Mouse (Mus musculus): ENCODE measurements around the gene Glg1. TPM values are rescaled to one million over a fixed set of nuclear protein-coding genes. Genes with fewer than 3 reads are reported as not detected.

The Glg1 gene
- total and polyA plus RNA-seq, 2 experiments = 12.0 to 13.5 TPM

GRCm38 (mm10) chr8:111299821-111300568, 41.0 kb upstream of the Glg1 start, which contains the start of gene Rfwd3:
Gene Rfwd3, minus strand, starts transcription at chr8:111300222.
- peak; percentile 91 for DNase-seq (ENCODE audit: extremely low read depth, low read depth, low spot score)
- H3K9ac ChIP-seq (ENCODE audit: low read depth, low read length) = peak within 1 kb of the TSS; percentile 93
- H3K4me1 ChIP-seq (ENCODE audit: control insufficient read depth, insufficient read depth, low read length) = no peaks in the 10 kb centered on the region
- H3K27me3 ChIP-seq (ENCODE audit: control insufficient read depth, insufficient read depth, low read length) = no peaks in the 10 kb centered on the region
- H3K36me3 ChIP-seq (ENCODE audit: control insufficient read depth, insufficient read depth, low read length) = peaks cover 12% of the 10 kb centered on the region; the same call in 1 of the 2 replicates
- H3K27ac ChIP-seq (replicated peaks; ENCODE audit: insufficient read depth, low read depth, low read length) = peak within 1 kb of the TSS; percentile 67
- TF ChIP-seq POLR2A (IDR thresholded peaks at IDR 0.05; ENCODE audit: extremely low read depth, insufficient read depth, low read length) = peak; percentile 62; the same call in 1 of the 2 replicates
- TF ChIP-seq CTCF (IDR thresholded peaks at IDR 0.05; ENCODE audit: low read depth, low read length) = no peak
- under 1% methylated on average over 67 of the region's 67 CpGs for WGBS
- H3K4me3 ChIP-seq (ENCODE audit: insufficient read depth, low read depth, low read length) = peak within 1 kb of the TSS; percentile 93
- peaks cover 3% of the 10 kb centered on the region; the same call in 1 of the 2 replicates for H3K79me2 ChIP-seq (ENCODE audit: control insufficient read depth, insufficient read depth, low read length)

GRCm38 (mm10) chr8:111299363-111299820, 40.4 kb upstream of the Glg1 start:
- H3K27me3 ChIP-seq (ENCODE audit: control insufficient read depth, insufficient read depth, low read length) = no peaks in the 10 kb centered on the region
- TF ChIP-seq POLR2A (IDR thresholded peaks at IDR 0.05; ENCODE audit: extremely low read depth, insufficient read depth, low read length) = no peak
- no peak for TF ChIP-seq CTCF (IDR thresholded peaks at IDR 0.05; ENCODE audit: low read depth, low read length)
- WGBS = under 1% methylated on average over 28 of the region's 28 CpGs
- no peaks in the 10 kb centered on the region for H3K4me1 ChIP-seq (ENCODE audit: control insufficient read depth, insufficient read depth, low read length)
- H3K27ac ChIP-seq (replicated peaks; ENCODE audit: insufficient read depth, low read depth, low read length) = peak overlapping the region; percentile 67
- peaks cover 12% of the 10 kb centered on the region; the same call in 1 of the 2 replicates for H3K36me3 ChIP-seq (ENCODE audit: control insufficient read depth, insufficient read depth, low read length)
- H3K4me3 ChIP-seq (ENCODE audit: insufficient read depth, low read depth, low read length) = peak overlapping the region; percentile 93
- H3K9ac ChIP-seq (ENCODE audit: low read depth, low read length) = peak overlapping the region; percentile 93
- DNase-seq (ENCODE audit: extremely low read depth, low read depth, low spot score) = peak; percentile 33
- peaks cover 3% of the 10 kb centered on the region; the same call in 1 of the 2 replicates for H3K79me2 ChIP-seq (ENCODE audit: control insufficient read depth, insufficient read depth, low read length)

GRCm38 (mm10) chr8:111298011-111298410, 39.0 kb upstream of the Glg1 start:
- Histone ChIP-seq H3K27me3 (ENCODE audit: control insufficient read depth, insufficient read depth, low read length) (no peaks in the 10 kb centered on the region), H3K9ac (ENCODE audit: low read depth, low read length) (no peak overlapping the region), H3K4me3 (ENCODE audit: insufficient read depth, low read depth, low read length) (no peak overlapping the region), H3K79me2 (ENCODE audit: control insufficient read depth, insufficient read depth, low read length) (peaks cover 3% of the 10 kb centered on the region; the same call in 1 of the 2 replicates), H3K27ac (replicated peaks; ENCODE audit: insufficient read depth, low read depth, low read length) (no peak overlapping the region), H3K4me1 (ENCODE audit: control insufficient read depth, insufficient read depth, low read length) (no peaks in the 10 kb centered on the region), H3K36me3 (ENCODE audit: control insufficient read depth, insufficient read depth, low read length) (peaks cover 25% of the 10 kb centered on the region)
- 93% methylated on average over 1 of the region's 1 CpGs for WGBS
- TF ChIP-seq CTCF (IDR thresholded peaks at IDR 0.05; ENCODE audit: low read depth, low read length) = no peak
- no peak for TF ChIP-seq POLR2A (IDR thresholded peaks at IDR 0.05; ENCODE audit: extremely low read depth, insufficient read depth, low read length)
- DNase-seq (ENCODE audit: extremely low read depth, low read depth, low spot score) = no peak

GRCm38 (mm10) chr8:111291733-111292132, 32.7 kb upstream of the Glg1 start:
- H3K4me3 ChIP-seq (ENCODE audit: insufficient read depth, low read depth, low read length) = no peak overlapping the region
- TF ChIP-seq CTCF (IDR thresholded peaks at IDR 0.05; ENCODE audit: low read depth, low read length) (no peak), POLR2A (IDR thresholded peaks at IDR 0.05; ENCODE audit: extremely low read depth, insufficient read depth, low read length) (no peak)
- no peaks in the 10 kb centered on the region for H3K27me3 ChIP-seq (ENCODE audit: control insufficient read depth, insufficient read depth, low read length)
- peaks cover 55% of the 10 kb centered on the region for H3K36me3 ChIP-seq (ENCODE audit: control insufficient read depth, insufficient read depth, low read length)
- no peaks in the 10 kb centered on the region for H3K4me1 ChIP-seq (ENCODE audit: control insufficient read depth, insufficient read depth, low read length)
- no peak overlapping the region for H3K9ac ChIP-seq (ENCODE audit: low read depth, low read length)
- no peak for DNase-seq (ENCODE audit: extremely low read depth, low read depth, low spot score)
- 72% methylated on average over 7 of the region's 7 CpGs for WGBS
- H3K27ac ChIP-seq (replicated peaks; ENCODE audit: insufficient read depth, low read depth, low read length) = no peak overlapping the region
- H3K79me2 ChIP-seq (ENCODE audit: control insufficient read depth, insufficient read depth, low read length) = no peaks in the 10 kb centered on the region; the same call in 1 of the 2 replicates

GRCm38 (mm10) chr8:111290586-111290985, 31.6 kb upstream of the Glg1 start:
- Histone ChIP-seq H3K4me3 (ENCODE audit: insufficient read depth, low read depth, low read length) (no peak overlapping the region), H3K36me3 (ENCODE audit: control insufficient read depth, insufficient read depth, low read length) (peaks cover 57% of the 10 kb centered on the region), H3K27me3 (ENCODE audit: control insufficient read depth, insufficient read depth, low read length) (no peaks in the 10 kb centered on the region), H3K4me1 (ENCODE audit: control insufficient read depth, insufficient read depth, low read length) (no peaks in the 10 kb centered on the region), H3K79me2 (ENCODE audit: control insufficient read depth, insufficient read depth, low read length) (no peaks in the 10 kb centered on the region), H3K27ac (replicated peaks; ENCODE audit: insufficient read depth, low read depth, low read length) (no peak overlapping the region), H3K9ac (ENCODE audit: low read depth, low read length) (no peak overlapping the region)
- WGBS = 95% methylated on average over 7 of the region's 7 CpGs
- DNase-seq (ENCODE audit: extremely low read depth, low read depth, low spot score) = no peak
- TF ChIP-seq CTCF (IDR thresholded peaks at IDR 0.05; ENCODE audit: low read depth, low read length) = no peak
- TF ChIP-seq POLR2A (IDR thresholded peaks at IDR 0.05; ENCODE audit: extremely low read depth, insufficient read depth, low read length) = no peak

- no peaks in the 10 kb centered on the region for H3K79me2 ChIP-seq (ENCODE audit: control insufficient read depth, insufficient read depth, low read length)
- H3K27me3 ChIP-seq (ENCODE audit: control insufficient read depth, insufficient read depth, low read length) = no peaks in the 10 kb centered on the region
- H3K4me1 ChIP-seq (ENCODE audit: control insufficient read depth, insufficient read depth, low read length) = no peaks in the 10 kb centered on the region
- DNase-seq (ENCODE audit: extremely low read depth, low read depth, low spot score) = no peak
- no peak overlapping the region for H3K27ac ChIP-seq (replicated peaks; ENCODE audit: insufficient read depth, low read depth, low read length)
- WGBS = 99% methylated on average over 4 of the region's 4 CpGs
- H3K4me3 ChIP-seq (ENCODE audit: insufficient read depth, low read depth, low read length) = no peak overlapping the region
- H3K36me3 ChIP-seq (ENCODE audit: control insufficient read depth, insufficient read depth, low read length) = peaks cover 50% of the 10 kb centered on the region
- TF ChIP-seq POLR2A (IDR thresholded peaks at IDR 0.05; ENCODE audit: extremely low read depth, insufficient read depth, low read length) (no peak), CTCF (IDR thresholded peaks at IDR 0.05; ENCODE audit: low read depth, low read length) (no peak)
- H3K9ac ChIP-seq (ENCODE audit: low read depth, low read length) = no peak overlapping the region
Measured at GRCm38 (mm10) chr8:111285603-111286002, 26.6 kb upstream of the Glg1 start.

Measured in liver, adult 2 months (tissue).